Mouse (Mus musculus): ENCODE results near the gene Ncln.

DNA sequence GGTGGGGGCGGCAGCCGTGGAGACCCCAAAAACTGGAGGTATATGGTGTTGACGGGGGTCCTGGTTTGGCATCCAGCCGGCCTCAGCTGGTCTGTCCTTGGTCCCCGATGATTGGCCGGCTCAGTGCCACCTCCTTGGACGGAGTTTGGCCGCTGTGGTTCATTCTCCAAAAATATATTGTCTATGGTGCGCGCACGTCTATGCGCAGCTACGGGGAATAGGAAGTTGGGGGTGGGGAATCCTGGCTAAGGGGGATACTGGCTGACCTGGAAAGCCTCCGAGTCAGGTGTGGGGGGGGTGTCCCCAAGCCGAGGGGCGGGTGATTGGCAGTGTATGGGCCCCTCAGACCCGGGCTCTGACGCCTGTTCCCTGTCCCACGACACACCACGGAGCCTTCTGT lies 35.7 kb downstream of the Ncln start:
- TF ChIP-seq POLR2A (IDR thresholded peaks at IDR 0.05; ENCODE audit: borderline replicate concordance, extremely low read depth, insufficient read depth, insufficient read length, poor library complexity, severe bottlenecking) (no peak), CTCF (IDR thresholded peaks at IDR 0.05; ENCODE audit: borderline replicate concordance, extremely low read depth, insufficient read depth, insufficient read length) (no peak)

All from brain, embryonic 14.5 days (tissue).